Mouse (Mus musculus): ENCODE measurements around the gene Rab5c. TPM values are rescaled to one million over a fixed set of nuclear protein-coding genes. Genes with fewer than 3 reads are reported as not detected.

Gene Rab5c
- polyA plus RNA-seq, 1 experiment from 2014 or later, result 13.0 TPM

DNA sequence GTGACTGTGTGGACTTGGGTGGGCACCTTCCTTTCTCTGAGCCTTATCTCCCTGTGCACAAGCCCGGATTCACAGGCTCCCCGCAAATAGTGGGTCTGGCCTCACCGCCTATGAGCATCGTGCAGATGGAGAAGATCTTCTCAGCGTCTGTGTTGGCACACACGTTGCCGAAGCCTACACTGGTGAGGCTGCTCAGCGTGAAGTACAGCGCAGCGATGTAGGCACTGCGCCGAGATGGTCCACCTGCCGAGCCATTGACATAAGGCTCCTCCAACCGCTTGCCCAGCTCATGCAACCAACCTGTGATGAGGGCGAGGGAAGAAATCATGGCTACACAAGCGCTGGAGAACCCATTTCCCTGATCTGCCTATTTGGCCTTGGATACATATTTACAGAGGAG is 12.1 kb upstream of the Rab5c start:
- no peak overlapping the region for H3K4me3 ChIP-seq
- peaks cover 65% of the 10 kb centered on the region for H3K27me3 ChIP-seq
- no peaks in the 10 kb centered on the region for H3K36me3 ChIP-seq
- H3K27ac ChIP-seq, result no peak overlapping the region
- H3K9ac ChIP-seq, result no peak overlapping the region
- 0 out of 2 replicates have a peak, but pooled peaks cover 3% of the 10 kb centered on the region for H3K4me1 ChIP-seq (replicated peaks)
- WGBS, result 84% methylated on average over 16 of the region's 16 CpGs
- ATAC-seq (replicated peaks; ENCODE audit: insufficient number of reproducible peaks, insufficient read depth, low FRiP score, low read depth), result no peak
- no peak overlapping the region for H3K4me2 ChIP-seq
- H3K9me3 ChIP-seq (replicated peaks), result no peaks in the 10 kb centered on the region

DNA sequence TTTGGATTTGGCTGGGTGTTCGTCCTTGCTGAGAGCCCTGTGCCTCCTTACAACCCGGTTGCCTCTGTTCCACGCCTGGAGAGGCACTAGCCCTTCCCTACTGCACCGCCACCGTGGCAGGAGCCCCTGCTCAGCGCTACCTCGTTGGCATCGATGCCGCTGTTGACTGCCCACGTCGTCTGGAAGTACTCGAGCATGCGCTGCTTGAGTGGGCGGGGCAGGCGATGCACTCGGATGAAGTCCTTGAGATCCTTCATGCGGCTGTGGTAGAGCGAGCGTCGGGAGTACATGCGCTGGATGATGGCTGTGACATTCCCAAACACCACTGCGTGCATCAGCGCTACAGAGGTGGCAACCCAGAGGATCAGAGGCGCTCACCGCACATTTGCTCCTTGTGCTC is 11.5 kb upstream of the Rab5c start:
- H3K9ac ChIP-seq, result no peak overlapping the region
- no peak for ATAC-seq (replicated peaks; ENCODE audit: insufficient number of reproducible peaks, insufficient read depth, low FRiP score, low read depth)
- 0 out of 2 replicates have a peak, but pooled peaks cover 3% of the 10 kb centered on the region for H3K4me1 ChIP-seq (replicated peaks)
- no peaks in the 10 kb centered on the region for H3K36me3 ChIP-seq
- no peak overlapping the region for H3K4me3 ChIP-seq
- WGBS, result 31% methylated on average over 25 of the region's 25 CpGs
- no peak overlapping the region for H3K4me2 ChIP-seq
- H3K27ac ChIP-seq, result no peak overlapping the region
- H3K27me3 ChIP-seq, result peaks cover 65% of the 10 kb centered on the region
- no peaks in the 10 kb centered on the region for H3K9me3 ChIP-seq (replicated peaks)

DNA sequence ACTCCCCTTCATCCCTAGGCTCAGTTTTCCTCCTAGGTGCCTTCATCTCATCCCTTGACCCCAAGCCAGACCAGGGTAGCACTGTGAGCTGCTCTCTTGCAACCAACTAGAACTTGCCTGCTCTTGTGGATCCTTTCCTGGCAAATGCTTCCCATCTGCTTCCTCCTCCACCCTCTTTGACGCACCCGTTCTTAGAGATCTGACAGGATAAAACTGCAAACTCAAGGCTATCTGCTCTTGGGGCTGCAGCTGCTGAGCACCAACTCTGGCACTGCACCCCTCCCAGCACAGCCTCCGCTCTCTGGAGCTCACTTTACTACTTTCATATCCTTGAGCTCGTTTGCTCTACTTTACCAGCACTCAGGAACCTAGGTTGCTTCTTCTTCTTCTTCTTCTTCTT is 10.6 kb upstream of the Rab5c start:
- Histone ChIP-seq H3K27me3 (peaks cover 65% of the 10 kb centered on the region), H3K27ac (no peak overlapping the region), H3K4me1 (replicated peaks) (0 out of 2 replicates have a peak, but pooled peaks cover 3% of the 10 kb centered on the region), H3K36me3 (no peaks in the 10 kb centered on the region), H3K4me3 (no peak overlapping the region), H3K9me3 (replicated peaks) (no peaks in the 10 kb centered on the region), H3K4me2 (no peak overlapping the region), H3K9ac (no peak overlapping the region)
- ATAC-seq (replicated peaks; ENCODE audit: insufficient number of reproducible peaks, insufficient read depth, low FRiP score, low read depth), result no peak
- WGBS, result 64% methylated on average over 4 of the region's 4 CpGs

DNA sequence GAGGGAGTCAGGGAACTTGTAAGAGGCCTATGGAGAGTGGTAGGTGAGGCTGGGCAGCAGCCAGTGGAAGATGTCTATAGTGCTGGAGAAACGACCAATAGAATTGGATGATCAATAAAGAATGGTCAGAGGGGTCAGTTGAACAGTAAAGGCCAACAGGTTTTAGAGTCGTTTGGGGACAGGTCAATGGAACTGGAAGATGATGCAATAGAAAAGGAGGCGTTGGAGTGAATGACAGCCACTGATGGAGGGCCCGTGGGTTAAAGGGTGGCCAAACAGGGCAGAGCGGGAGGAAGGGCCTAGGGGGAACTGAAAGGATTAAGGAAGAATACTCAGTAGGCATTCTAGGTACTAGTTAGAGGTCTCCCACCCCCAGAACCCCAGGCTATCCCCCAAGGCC is 9.1 kb upstream of the Rab5c start:
- Histone ChIP-seq H3K9ac (no peak overlapping the region), H3K4me1 (replicated peaks) (0 out of 2 replicates have a peak, but pooled peaks cover 3% of the 10 kb centered on the region), H3K36me3 (no peaks in the 10 kb centered on the region), H3K9me3 (replicated peaks) (no peaks in the 10 kb centered on the region), H3K27me3 (peaks cover 54% of the 10 kb centered on the region), H3K27ac (no peak overlapping the region), H3K4me2 (no peak overlapping the region), H3K4me3 (no peak overlapping the region)
- 66% methylated on average over 5 of the region's 5 CpGs for WGBS
- ATAC-seq (replicated peaks; ENCODE audit: insufficient number of reproducible peaks, insufficient read depth, low FRiP score, low read depth), result no peak

DNA sequence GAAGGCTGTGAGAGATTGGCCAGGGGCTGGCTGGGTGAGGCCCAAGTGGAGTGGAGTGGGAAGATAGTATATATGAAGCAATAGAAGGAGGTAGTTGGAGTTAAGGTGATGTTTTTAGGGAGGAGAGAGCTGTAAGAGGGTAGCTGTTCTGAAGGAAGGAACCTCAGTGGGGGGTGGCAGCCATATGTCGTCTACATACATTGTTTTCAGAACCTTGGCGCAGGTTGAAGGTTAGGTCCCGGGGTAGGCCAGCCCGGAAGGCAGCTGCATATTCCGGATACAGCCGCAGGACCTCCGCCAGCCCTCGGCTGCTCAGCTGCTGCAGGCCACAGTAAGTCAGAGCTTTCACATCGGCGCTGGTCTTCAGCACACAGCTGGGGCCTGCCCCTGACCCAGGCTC is 8.5 kb upstream of the Rab5c start:
- H3K27me3 ChIP-seq, result peaks cover 50% of the 10 kb centered on the region
- H3K9ac ChIP-seq, result no peak overlapping the region
- 0 out of 2 replicates have a peak, but pooled peaks cover 3% of the 10 kb centered on the region for H3K4me1 ChIP-seq (replicated peaks)
- H3K4me3 ChIP-seq, result no peak overlapping the region
- no peaks in the 10 kb centered on the region for H3K36me3 ChIP-seq
- WGBS, result 75% methylated on average over 10 of the region's 10 CpGs
- no peak for ATAC-seq (replicated peaks; ENCODE audit: insufficient number of reproducible peaks, insufficient read depth, low FRiP score, low read depth)
- no peak overlapping the region for H3K4me2 ChIP-seq
- H3K9me3 ChIP-seq (replicated peaks), result no peaks in the 10 kb centered on the region
- no peak overlapping the region for H3K27ac ChIP-seq

DNA sequence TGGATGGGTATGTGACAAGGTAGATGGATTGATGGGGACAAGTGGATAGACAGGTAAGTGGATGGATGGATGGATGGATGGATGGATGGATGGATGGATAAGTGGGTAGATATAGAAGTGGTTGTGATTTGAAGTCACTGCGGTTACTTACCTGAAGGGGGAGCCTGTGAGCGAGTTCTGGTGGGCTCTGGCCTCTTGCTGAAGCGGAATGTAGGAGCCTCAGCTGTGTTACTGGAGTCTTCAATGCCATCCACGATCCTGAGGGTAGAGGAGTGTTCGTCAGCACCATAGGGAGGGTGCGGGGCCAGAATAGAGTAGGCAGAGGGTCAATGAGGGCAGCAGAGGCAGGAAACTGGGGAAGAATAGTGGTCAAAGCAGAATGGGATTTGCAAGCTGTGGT is 7.1 kb upstream of the Rab5c start:
- Histone ChIP-seq H3K9me3 (replicated peaks) (no peaks in the 10 kb centered on the region), H3K9ac (0 out of 2 replicates have a peak overlapping the region, but pooled peaks have one; percentile 10), H3K4me1 (replicated peaks) (0 out of 2 replicates have a peak, but pooled peaks cover 3% of the 10 kb centered on the region), H3K27me3 (peaks cover 48% of the 10 kb centered on the region), H3K27ac (no peak overlapping the region), H3K36me3 (no peaks in the 10 kb centered on the region), H3K4me2 (no peak overlapping the region), H3K4me3 (no peak overlapping the region)
- no peak for ATAC-seq (replicated peaks; ENCODE audit: insufficient number of reproducible peaks, insufficient read depth, low FRiP score, low read depth)
- 12% methylated on average over 6 of the region's 6 CpGs for WGBS

DNA sequence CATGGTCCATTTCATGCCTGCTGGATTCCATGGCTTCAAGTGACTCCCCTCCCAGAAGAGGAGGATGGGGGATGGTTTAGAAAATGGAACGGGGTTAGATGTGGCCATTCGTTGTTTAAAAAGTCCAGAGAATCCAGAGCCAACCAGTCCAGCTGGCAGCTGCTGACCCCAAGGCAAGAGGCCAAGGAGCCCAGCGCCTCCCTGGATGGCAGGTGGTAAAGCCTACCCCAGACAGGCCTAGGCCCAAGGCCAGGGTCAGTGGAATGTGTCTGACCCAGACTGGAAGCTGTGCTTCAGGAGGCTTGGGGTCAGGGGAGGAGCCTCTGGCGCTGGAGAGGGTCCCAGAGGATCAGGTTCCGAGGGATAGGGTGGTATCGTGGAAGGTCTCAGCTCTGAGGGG is 3.3 kb upstream of the Rab5c start:
- ATAC-seq (replicated peaks; ENCODE audit: insufficient number of reproducible peaks, insufficient read depth, low FRiP score, low read depth), result no peak
- H3K27me3 ChIP-seq, result peaks cover 14% of the 10 kb centered on the region
- no peak overlapping the region for H3K4me2 ChIP-seq

DNA sequence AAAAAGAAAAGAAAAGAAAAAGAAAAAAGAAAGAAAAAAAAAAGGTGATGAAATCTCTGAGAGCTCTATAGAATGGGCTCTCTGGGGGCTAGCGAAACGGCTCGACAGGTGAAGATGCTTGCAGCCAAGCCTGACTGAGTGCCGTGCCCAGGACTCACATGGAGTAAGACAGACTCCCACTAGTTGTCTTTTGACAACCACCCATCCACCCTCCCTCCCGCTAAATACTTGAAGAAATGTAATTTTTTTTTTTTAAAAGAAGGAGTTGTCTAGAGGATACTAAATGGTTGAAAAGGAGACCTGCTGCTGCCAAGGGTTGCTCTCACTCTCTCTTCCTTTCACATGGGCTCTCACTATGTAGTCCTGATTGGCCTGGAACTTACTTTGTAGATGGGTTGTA is 734 bp upstream of the Rab5c start:
- WGBS, result 14% methylated on average over 5 of the region's 5 CpGs
- H3K36me3 ChIP-seq, result no peaks in the 10 kb centered on the region
- no peaks in the 10 kb centered on the region for H3K9me3 ChIP-seq (replicated peaks)
- H3K4me2 ChIP-seq, result peak overlapping the region; percentile 75
- ATAC-seq (replicated peaks; ENCODE audit: insufficient number of reproducible peaks, insufficient read depth, low FRiP score, low read depth), result no peak
- 0 out of 2 replicates have a peak, but pooled peaks cover 5% of the 10 kb centered on the region for H3K27me3 ChIP-seq
- peak overlapping the region; percentile 98 for H3K4me3 ChIP-seq
- peaks cover 29% of the 10 kb centered on the region for H3K4me1 ChIP-seq (replicated peaks)
- H3K27ac ChIP-seq, result peak overlapping the region; percentile 78; the same call in 1 of the 2 replicates
- peak overlapping the region; percentile 49 for H3K9ac ChIP-seq

More for the DNA sequence above, 3.3 kb upstream of the Rab5c start:
- Histone ChIP-seq H3K36me3 (no peaks in the 10 kb centered on the region), H3K9ac (no peak overlapping the region), H3K9me3 (replicated peaks) (no peaks in the 10 kb centered on the region), H3K4me1 (replicated peaks) (peaks cover 16% of the 10 kb centered on the region), H3K27ac (no peak overlapping the region), H3K4me3 (no peak overlapping the region)
- WGBS, result 75% methylated on average over 6 of the region's 6 CpGs

DNA sequence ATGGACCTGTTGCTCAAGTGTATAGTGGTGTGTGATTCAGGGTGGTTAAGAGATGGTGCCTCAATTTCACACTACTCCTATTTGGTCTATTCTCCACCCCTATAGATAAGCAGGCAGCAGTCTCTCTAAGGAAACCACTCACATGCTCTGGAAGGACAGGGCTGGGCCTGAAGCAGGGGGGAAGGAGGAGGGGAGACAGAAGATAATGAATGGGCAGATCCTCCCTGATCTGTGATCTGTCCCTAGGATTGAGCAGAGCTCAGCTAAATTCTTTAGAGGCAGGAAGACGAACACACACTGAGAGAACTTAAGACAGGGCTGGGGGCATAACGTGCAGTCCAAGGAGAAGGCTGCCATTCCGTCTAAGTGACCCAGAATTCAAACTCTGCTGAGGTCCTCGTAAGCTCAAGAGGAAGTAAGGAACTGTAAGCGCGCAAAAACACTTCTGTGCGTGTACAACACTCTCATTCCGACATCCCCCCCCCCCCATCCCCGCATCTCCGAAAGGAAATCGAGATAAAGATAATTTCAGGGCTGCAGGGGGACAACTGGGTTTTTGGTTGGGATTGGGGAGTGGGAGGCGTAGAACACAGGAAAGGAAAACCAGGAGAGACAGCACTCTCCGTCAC is 796 bp downstream of the Rab5c start:
- Histone ChIP-seq H3K9ac (peak overlapping the region; percentile 97), H3K36me3 (no peaks in the 10 kb centered on the region; the same call in 1 of the 2 replicates), H3K4me3 (peak overlapping the region; percentile 98), H3K27ac (peak overlapping the region; percentile 75), H3K27me3 (0 out of 2 replicates have a peak, but pooled peaks cover 5% of the 10 kb centered on the region), H3K9me3 (replicated peaks) (no peaks in the 10 kb centered on the region), H3K4me2 (peak overlapping the region; percentile 86), H3K4me1 (replicated peaks) (peaks cover 31% of the 10 kb centered on the region)
- ATAC-seq (replicated peaks; ENCODE audit: insufficient number of reproducible peaks, insufficient read depth, low FRiP score, low read depth), result no peak
- WGBS, result under 1% methylated on average over 13 of the region's 13 CpGs

DNA sequence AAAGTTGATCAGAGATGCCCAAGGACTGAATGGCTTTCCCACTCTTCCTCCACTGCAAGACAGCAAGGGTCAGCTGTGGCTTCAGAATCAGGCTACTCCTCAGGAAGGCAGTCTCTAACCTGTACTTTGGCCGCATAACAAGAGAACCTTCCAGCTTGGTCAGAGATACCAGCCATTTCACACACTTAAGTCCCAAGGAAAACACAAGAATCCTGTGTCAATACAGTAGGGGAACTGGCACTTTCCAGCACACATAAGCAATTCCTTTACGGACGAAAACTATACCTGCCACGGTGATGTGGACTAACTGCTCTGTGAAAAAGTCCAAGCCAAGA is 1.3 kb downstream of the Rab5c start:
- WGBS, result 70% methylated on average over 4 of the region's 4 CpGs
- H3K4me3 ChIP-seq, result peak overlapping the region; percentile 98

DNA sequence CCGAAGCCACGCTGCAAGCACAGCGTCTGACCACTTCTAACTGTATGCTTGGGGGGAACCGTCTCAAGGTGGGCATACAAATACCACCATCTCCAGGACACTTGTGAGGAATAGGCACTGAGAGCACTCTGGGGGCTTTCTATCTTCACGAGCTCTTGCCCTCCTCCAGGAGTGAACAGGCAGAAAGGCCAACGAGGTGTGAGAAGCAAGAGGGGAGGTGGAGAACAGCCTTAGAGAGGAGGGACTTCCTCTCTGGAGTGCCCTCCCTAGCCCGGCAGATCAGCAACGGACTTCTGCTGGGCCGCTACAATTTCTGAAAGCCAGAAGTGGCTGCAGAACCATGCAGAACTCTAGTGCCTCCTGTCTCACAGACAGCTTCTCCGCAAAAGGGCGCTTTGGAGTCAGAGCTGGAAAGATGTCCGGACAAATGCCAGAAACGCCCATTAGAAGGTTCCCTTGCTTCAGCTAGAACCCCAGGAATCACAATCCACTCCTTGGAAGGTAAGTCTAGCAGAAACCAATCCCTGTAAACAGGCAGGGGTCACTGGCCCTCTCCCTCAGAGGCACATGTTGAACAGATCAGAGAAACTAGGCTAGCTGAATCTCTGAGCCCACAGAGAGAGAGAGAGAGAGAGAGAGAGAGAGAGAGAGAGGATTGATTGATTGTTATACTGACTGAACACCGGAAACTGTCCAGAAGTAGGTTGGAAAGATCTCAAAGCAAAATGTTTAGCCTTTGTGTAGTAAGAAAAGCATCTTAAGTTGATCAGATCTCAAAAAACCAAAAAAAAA is 1.9 kb downstream of the Rab5c start:
- 61% methylated on average over 14 of the region's 14 CpGs for WGBS
- Histone ChIP-seq H3K9ac (peak overlapping the region; percentile 97), H3K9me3 (replicated peaks) (no peaks in the 10 kb centered on the region), H3K4me3 (peak overlapping the region; percentile 98), H3K4me2 (peak overlapping the region; percentile 86), H3K27me3 (0 out of 2 replicates have a peak, but pooled peaks cover 5% of the 10 kb centered on the region), H3K4me1 (replicated peaks) (peaks cover 31% of the 10 kb centered on the region), H3K36me3 (no peaks in the 10 kb centered on the region; the same call in 1 of the 2 replicates), H3K27ac (peak overlapping the region; percentile 38; the same call in 1 of the 2 replicates)
- ATAC-seq (replicated peaks; ENCODE audit: insufficient number of reproducible peaks, insufficient read depth, low FRiP score, low read depth), result no peak

More for the DNA sequence above, 1.3 kb downstream of the Rab5c start:
- Histone ChIP-seq H3K9me3 (replicated peaks) (no peaks in the 10 kb centered on the region), H3K36me3 (no peaks in the 10 kb centered on the region; the same call in 1 of the 2 replicates), H3K9ac (peak overlapping the region; percentile 97; the same call in 1 of the 2 replicates), H3K4me1 (replicated peaks) (peaks cover 31% of the 10 kb centered on the region), H3K4me2 (peak overlapping the region; percentile 86), H3K27ac (0 out of 2 replicates have a peak overlapping the region, but pooled peaks have one; percentile 75), H3K27me3 (0 out of 2 replicates have a peak, but pooled peaks cover 5% of the 10 kb centered on the region)
- no peak for ATAC-seq (replicated peaks; ENCODE audit: insufficient number of reproducible peaks, insufficient read depth, low FRiP score, low read depth)

Measured in heart, embryonic 15.5 days (tissue).